Mouse (Mus musculus): Measurements from ENCODE around the gene Tulp2. TPM values are rescaled to one million over a fixed set of nuclear protein-coding genes. Genes with fewer than 3 reads are reported as not detected.

The Tulp2 gene
- polyA plus RNA-seq, 1 experiment from 2014 or later: 0.15 TPM

DNA sequence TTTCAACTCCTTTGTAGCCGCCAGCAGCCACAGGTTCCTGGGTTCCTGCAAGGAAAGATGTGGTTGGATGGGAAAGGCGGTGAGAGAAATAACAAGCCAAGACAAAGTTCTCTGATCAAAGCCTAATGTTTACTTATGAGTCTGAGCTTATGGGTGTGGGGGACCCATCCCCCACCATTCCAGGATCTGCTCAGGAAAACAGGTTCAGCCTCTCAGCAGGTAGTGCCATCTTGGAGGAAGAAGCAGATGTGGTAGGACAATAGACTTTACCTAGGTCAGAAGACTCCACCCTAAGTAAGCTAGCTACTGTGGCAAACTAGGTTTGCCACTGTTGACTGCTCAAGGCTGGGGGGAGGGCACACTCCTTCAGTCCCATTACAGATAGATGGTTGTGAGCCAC is 83.1 kb downstream of the Tulp2 start:
- 74% methylated on average over 2 of the region's 2 CpGs for WGBS
- no peak overlapping the region for H3K9ac ChIP-seq (replicated peaks)

DNA sequence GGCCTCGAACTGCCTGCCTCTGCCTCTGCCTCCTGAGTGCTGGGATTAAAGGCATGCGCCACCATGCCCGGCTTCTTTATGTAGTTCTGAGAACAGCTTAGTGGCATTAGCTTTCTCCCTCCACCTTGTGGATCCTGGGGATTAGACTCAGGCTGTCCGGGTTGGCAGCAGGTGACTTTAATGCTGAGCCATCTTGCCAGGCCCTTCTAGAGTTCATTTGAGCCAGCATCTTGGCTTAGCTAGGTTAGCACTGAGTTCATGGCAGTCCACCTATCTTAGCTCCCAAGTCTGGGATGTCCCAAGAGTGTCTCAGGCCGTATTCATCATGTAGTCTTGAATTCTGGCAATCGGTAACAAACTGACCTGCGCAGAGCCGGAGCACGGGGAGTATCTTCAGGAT is 83.8 kb downstream of the Tulp2 start:
- Histone ChIP-seq H3K9me3 (replicated peaks) (no peaks in the 10 kb centered on the region), H3K27me3 (replicated peaks) (no peaks in the 10 kb centered on the region), H3K4me2 (no peak overlapping the region), H3K9ac (replicated peaks) (no peak overlapping the region), H3K4me1 (peaks cover 27% of the 10 kb centered on the region), H3K27ac (replicated peaks) (no peak overlapping the region), H3K36me3 (no peaks in the 10 kb centered on the region), H3K4me3 (replicated peaks) (no peak overlapping the region)
- 93% methylated on average over 9 of the region's 9 CpGs for WGBS
- no peak for ATAC-seq (ENCODE audit: low FRiP score)

More for the DNA sequence above, 83.1 kb downstream of the Tulp2 start:
- Histone ChIP-seq H3K36me3 (no peaks in the 10 kb centered on the region), H3K4me1 (peaks cover 25% of the 10 kb centered on the region), H3K4me3 (replicated peaks) (no peak overlapping the region), H3K27ac (replicated peaks) (no peak overlapping the region), H3K27me3 (replicated peaks) (no peaks in the 10 kb centered on the region), H3K4me2 (no peak overlapping the region), H3K9me3 (replicated peaks) (no peaks in the 10 kb centered on the region)
- no peak for ATAC-seq (ENCODE audit: low FRiP score)

DNA sequence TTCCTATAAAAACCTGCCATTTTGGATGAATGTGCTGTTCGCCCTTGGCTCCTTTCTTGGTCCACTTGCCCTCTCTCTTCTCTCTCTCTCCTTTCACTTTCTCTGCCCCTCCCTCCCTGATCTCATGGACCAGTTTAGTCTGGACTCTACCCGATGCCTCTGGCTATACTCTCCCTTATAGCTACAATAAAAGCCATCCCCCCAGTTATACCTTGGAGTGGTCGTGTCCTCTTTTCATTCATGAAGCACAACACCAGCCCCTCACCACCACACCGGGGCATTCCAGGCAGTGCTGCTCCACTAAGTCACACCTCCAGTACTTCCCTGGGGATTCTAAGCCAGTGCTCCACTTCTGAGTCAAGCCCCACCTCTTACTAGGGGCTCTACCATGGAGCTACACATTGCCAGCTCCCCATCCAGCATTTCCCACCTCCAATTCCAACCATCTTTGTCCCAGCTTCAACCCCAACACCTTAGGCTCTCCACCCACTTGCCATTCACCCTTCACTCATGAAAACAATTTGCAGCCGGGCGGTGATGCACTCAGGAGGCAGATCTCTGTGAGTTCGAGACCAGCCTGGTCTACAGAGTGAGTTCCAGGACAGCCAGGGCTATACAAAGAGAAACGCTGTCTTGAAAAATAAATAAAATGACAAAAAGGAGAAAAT is 85.6 kb downstream of the Tulp2 start:
- Histone ChIP-seq H3K4me3 (replicated peaks) (no peak overlapping the region), H3K9me3 (replicated peaks) (no peaks in the 10 kb centered on the region), H3K36me3 (no peaks in the 10 kb centered on the region), H3K27me3 (replicated peaks) (no peaks in the 10 kb centered on the region), H3K9ac (replicated peaks) (peak overlapping the region; percentile 50; the same call in 1 of the 2 replicates), H3K4me2 (peak overlapping the region; percentile 85), H3K27ac (replicated peaks) (peak overlapping the region; percentile 88; the same call in 1 of the 2 replicates), H3K4me1 (peaks cover 38% of the 10 kb centered on the region)
- ATAC-seq (ENCODE audit: low FRiP score): no peak
- WGBS: 75% methylated on average over 8 of the region's 8 CpGs

DNA sequence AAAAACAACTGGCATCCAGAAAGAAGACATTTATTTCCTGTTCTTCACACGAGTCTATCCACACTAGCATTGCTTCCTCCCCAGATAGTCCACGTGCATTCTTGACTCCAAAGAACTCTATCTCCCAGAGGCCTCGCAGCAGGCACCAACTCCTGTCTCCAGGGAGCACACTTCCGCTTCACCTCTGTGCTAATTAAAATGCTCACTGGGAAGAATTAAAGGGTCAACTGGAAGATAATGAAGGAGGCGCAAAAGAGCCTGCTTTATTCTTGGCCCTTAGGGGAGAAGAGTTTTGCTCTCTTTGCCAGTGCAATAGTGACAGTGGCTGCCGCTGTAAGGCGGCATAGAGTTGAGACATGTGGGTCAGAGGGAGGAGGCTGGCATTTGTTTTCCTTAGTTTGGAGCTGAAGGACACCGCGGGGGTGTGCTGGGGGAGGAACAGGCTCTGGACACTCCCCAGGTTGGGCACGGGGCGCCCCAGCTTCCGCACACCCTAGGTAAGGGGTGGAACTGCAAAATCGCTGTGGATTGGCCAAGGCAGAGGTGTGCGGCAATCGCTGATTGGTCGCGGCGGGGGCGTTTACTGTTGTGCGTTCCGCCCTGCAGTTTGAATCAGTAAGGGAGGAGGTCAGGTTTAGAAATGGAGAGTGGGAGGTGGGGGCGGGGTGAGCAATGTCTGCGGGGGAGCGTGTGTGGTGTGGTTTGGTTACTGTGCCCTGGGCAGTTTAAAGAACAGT is 86.3 kb downstream of the Tulp2 start:
- WGBS: 1% methylated on average over 24 of the region's 24 CpGs
- peaks cover 39% of the 10 kb centered on the region for H3K4me1 ChIP-seq
- peak overlapping the region; percentile 53 for H3K4me3 ChIP-seq (replicated peaks)
- peak overlapping the region; percentile 85 for H3K4me2 ChIP-seq
- peak; percentile 93 for ATAC-seq (ENCODE audit: low FRiP score)
- peak overlapping the region; percentile 88 for H3K27ac ChIP-seq (replicated peaks)
- no peaks in the 10 kb centered on the region for H3K36me3 ChIP-seq
- H3K9ac ChIP-seq (replicated peaks): peak overlapping the region; percentile 50
- H3K9me3 ChIP-seq (replicated peaks): no peaks in the 10 kb centered on the region
- no peaks in the 10 kb centered on the region for H3K27me3 ChIP-seq (replicated peaks)

DNA sequence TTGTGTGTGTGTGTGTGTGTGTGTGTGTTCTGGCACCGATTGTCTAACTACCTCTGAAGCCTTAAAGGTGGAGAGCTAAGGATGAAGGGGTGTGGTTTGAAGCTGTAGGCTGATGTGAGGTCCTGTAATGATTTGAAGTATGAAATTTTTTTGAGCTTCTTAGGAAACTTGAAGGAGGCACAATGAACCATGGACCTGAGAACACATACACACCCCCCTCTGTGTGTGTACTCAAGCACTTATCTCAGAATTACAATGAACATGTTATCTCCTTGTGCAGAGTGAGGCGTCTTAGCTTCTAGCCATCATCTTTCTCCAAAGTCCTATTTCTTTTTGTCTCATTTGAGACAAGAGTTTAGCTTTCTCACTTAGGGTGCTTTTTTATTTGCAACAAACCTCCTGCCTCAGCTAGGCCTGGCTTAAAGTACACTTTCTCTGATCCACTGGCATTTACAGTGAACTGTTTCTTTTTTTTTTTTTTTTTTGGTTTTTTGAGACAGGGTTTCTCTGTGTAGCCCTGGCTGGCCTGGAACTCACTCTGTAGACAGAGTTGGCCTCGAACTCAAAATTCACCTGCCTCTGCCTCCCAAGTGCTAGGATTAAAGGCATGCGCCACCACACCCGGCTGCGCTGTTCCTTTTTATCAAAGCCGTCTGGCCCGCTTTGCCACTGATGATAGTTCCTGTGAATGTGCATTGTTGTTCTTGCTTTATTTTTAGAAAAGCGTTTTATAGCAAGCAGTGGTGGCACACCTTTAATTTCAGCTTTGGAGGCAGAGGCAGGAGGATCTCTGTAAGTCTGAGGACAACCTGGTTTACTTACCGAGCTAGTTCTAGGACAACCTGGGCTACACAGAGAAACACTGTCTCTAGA is 87.2 kb downstream of the Tulp2 start:
- peak; percentile 25; the same call in 1 of the 2 replicates for ATAC-seq (ENCODE audit: low FRiP score)
- peak overlapping the region; percentile 50 for H3K9ac ChIP-seq (replicated peaks)
- peak overlapping the region; percentile 53 for H3K4me3 ChIP-seq (replicated peaks)
- H3K4me2 ChIP-seq: peak overlapping the region; percentile 85
- peaks cover 39% of the 10 kb centered on the region for H3K4me1 ChIP-seq
- H3K9me3 ChIP-seq (replicated peaks): no peaks in the 10 kb centered on the region
- H3K36me3 ChIP-seq: no peaks in the 10 kb centered on the region
- peak overlapping the region; percentile 88 for H3K27ac ChIP-seq (replicated peaks)
- WGBS: 80% methylated on average over 10 of the region's 10 CpGs
- no peaks in the 10 kb centered on the region for H3K27me3 ChIP-seq (replicated peaks)

DNA sequence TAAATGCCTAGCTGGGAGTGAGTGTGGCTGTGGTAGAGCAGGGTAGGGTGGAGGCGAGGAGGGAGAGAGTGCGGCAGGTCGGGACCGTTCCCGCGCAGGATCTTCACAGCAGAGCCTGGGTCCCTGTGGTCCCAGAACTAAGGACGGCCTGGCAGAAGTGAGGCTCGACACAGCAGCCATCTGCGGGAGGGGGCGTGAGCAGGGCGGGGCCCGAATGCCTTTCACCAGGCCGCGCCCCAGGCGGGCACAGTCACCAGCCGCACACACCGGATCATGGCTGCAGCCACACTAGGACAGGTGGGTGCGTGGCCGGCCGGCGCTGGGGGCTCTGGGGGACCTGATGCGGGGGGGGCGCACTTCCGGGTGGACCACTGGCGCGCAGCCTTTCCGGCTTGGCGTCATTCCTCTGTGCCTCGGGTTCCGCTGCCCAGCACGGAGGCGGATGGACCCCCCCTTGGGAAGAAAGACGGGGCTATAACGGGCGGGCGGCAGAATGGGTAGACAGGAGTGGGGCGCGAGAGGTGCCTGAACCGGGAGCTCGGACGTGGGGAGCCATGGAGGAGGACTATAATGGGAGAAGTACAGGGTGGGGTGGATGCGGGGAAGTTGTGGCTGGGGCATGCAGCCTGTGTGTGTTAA is 88.5 kb downstream of the Tulp2 start, which contains the start of gene Bcat2:
Gene Bcat2 (plus strand): TSS at position 51 of the 639 bp plus-strand sequence.
- peak within 1 kb of the TSS; percentile 81 for H3K4me2 ChIP-seq
- H3K4me1 ChIP-seq: peaks cover 39% of the 10 kb centered on the region
- H3K27ac ChIP-seq (replicated peaks): peak within 1 kb of the TSS; percentile 88
- H3K27me3 ChIP-seq (replicated peaks): no peaks in the 10 kb centered on the region
- no peaks in the 10 kb centered on the region for H3K36me3 ChIP-seq
- under 1% methylated on average over 42 of the region's 42 CpGs for WGBS
- ATAC-seq (ENCODE audit: low FRiP score): peak; percentile 71
- H3K9me3 ChIP-seq (replicated peaks): no peaks in the 10 kb centered on the region
- H3K4me3 ChIP-seq (replicated peaks): peak within 1 kb of the TSS; percentile 71
- H3K9ac ChIP-seq (replicated peaks): peak within 1 kb of the TSS; percentile 88

DNA sequence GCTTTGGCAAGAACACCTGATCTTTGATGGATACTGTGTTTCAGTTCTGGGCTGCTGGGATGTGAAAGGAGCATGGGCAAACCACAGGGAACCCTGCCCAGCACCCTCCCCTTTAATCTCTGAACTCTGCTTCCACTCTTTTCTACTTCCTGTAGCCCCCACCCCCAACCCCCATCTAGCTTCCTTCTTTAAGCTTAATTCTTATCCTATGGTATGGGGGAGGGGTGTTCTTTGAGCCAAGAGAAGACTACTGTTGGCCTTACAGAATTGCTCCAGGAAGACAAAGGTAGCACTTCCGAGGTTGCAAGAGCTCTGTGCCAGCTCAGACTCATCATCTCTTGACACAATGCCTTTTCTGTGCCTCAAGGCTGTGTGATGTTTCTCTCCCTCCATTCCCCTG is 90.3 kb downstream of the Tulp2 start:
- Histone ChIP-seq H3K4me2 (no peak overlapping the region), H3K27ac (replicated peaks) (no peak overlapping the region), H3K9me3 (replicated peaks) (no peaks in the 10 kb centered on the region), H3K9ac (replicated peaks) (no peak overlapping the region), H3K27me3 (replicated peaks) (no peaks in the 10 kb centered on the region), H3K36me3 (peaks cover 12% of the 10 kb centered on the region), H3K4me3 (replicated peaks) (no peak overlapping the region), H3K4me1 (peaks cover 39% of the 10 kb centered on the region)
- ATAC-seq (ENCODE audit: low FRiP score): no peak
- 56% methylated on average over 1 of the region's 1 CpGs for WGBS

Small RNA genes within 50 kb of the gene (microRNA-seq; reads per million reads assigned to microRNA genes)
- gene Gm22133: not detected

Other genes with a start within 250 kb of the Tulp2 start
- 1.7 and 12.4 TPM in 2 replicates for gene Cd37, start 242.8 kb upstream of the Tulp2 start, polyA plus RNA-seq (2015; fragmentation: Nextera tagmentation; extraction: Ambion mirVana)
- 0.67 and 0.78 TPM in 2 replicates for gene Slc6a16, start 240.8 kb upstream of the Tulp2 start, polyA plus RNA-seq (2015; fragmentation: Nextera tagmentation; extraction: Ambion mirVana)
- not detected in 2 replicates for gene Slc6a21, start 204.4 kb upstream of the Tulp2 start, polyA plus RNA-seq (2015; fragmentation: Nextera tagmentation; extraction: Ambion mirVana)
- 9.4 and 12.0 TPM in 2 replicates for gene Trpm4, start 148.1 kb upstream of the Tulp2 start, polyA plus RNA-seq (2015; fragmentation: Nextera tagmentation; extraction: Ambion mirVana)
- gene Hrc, start 146.6 kb upstream of the Tulp2 start, polyA plus RNA-seq (2015; fragmentation: Nextera tagmentation; extraction: Ambion mirVana): 0.75 and 0.79 TPM in 2 replicates
- 27.3 and 29.5 TPM in 2 replicates for gene Ppfia3, start 114.9 kb upstream of the Tulp2 start, polyA plus RNA-seq (2015; fragmentation: Nextera tagmentation; extraction: Ambion mirVana)
- gene Lin7b, start 111.3 kb upstream of the Tulp2 start, polyA plus RNA-seq (2015; fragmentation: Nextera tagmentation; extraction: Ambion mirVana): 48.2 and 58.3 TPM in 2 replicates
- 166 and 190 TPM in 2 replicates for gene Snrnp70, start 86.1 kb upstream of the Tulp2 start, polyA plus RNA-seq (2015; fragmentation: Nextera tagmentation; extraction: Ambion mirVana)
- gene Kcna7, start 76.2 kb upstream of the Tulp2 start, polyA plus RNA-seq (2015; fragmentation: Nextera tagmentation; extraction: Ambion mirVana): 0.08 and 0.09 TPM in 2 replicates
- gene Ntf5, start 68.2 kb upstream of the Tulp2 start, polyA plus RNA-seq (2015; fragmentation: Nextera tagmentation; extraction: Ambion mirVana): 0.91 TPM in 1 of 2 replicates, not detected in the other
- 0.24 TPM in 1 of 2 replicates, not detected in the other for gene Lhb, start 61.1 kb upstream of the Tulp2 start, polyA plus RNA-seq (2015; fragmentation: Nextera tagmentation; extraction: Ambion mirVana)
- 21.7 and 24.0 TPM in 2 replicates for gene Gys1, start 47.0 kb upstream of the Tulp2 start, polyA plus RNA-seq (2015; fragmentation: Nextera tagmentation; extraction: Ambion mirVana)
- gene Ruvbl2, start 43.8 kb upstream of the Tulp2 start, polyA plus RNA-seq (2015; fragmentation: Nextera tagmentation; extraction: Ambion mirVana): 92.7 and 114 TPM in 2 replicates
- gene Ftl1, start 22.0 kb upstream of the Tulp2 start, polyA plus RNA-seq (2015; fragmentation: Nextera tagmentation; extraction: Ambion mirVana): 4,883 and 5,335 TPM in 2 replicates
- 224 and 236 TPM in 2 replicates for gene Bax, start 15.0 kb upstream of the Tulp2 start, polyA plus RNA-seq (2015; fragmentation: Nextera tagmentation; extraction: Ambion mirVana)
- gene Gm45808, start 4.9 kb downstream of the Tulp2 start, polyA plus RNA-seq (2015; fragmentation: Nextera tagmentation; extraction: Ambion mirVana): not detected in 2 replicates
- gene Dhdh, start 6.9 kb downstream of the Tulp2 start, polyA plus RNA-seq (2015; fragmentation: Nextera tagmentation; extraction: Ambion mirVana): 4.2 and 4.8 TPM in 2 replicates
- 140 and 158 TPM in 2 replicates for gene Nucb1, start 28.5 kb downstream of the Tulp2 start, polyA plus RNA-seq (2015; fragmentation: Nextera tagmentation; extraction: Ambion mirVana)
- 17.8 and 18.4 TPM in 2 replicates for gene Ppp1r15a, start 44.4 kb downstream of the Tulp2 start, polyA plus RNA-seq (2015; fragmentation: Nextera tagmentation; extraction: Ambion mirVana)
- 4.3 and 4.7 TPM in 2 replicates for gene Plekha4, start 44.5 kb downstream of the Tulp2 start, polyA plus RNA-seq (2015; fragmentation: Nextera tagmentation; extraction: Ambion mirVana)
- 0.93 TPM in 1 of 2 replicates, not detected in the other for gene Hsd17b14, start 73.0 kb downstream of the Tulp2 start, polyA plus RNA-seq (2015; fragmentation: Nextera tagmentation; extraction: Ambion mirVana)
- gene Bcat2, start 88.3 kb downstream of the Tulp2 start, polyA plus RNA-seq (2015; fragmentation: Nextera tagmentation; extraction: Ambion mirVana): 25.4 and 31.9 TPM in 2 replicates
- gene Fgf21, start 133.6 kb downstream of the Tulp2 start, polyA plus RNA-seq (2015; fragmentation: Nextera tagmentation; extraction: Ambion mirVana): 0.17 and 2.3 TPM in 2 replicates
- 0.69 TPM in 1 of 2 replicates, not detected in the other for gene Fut1, start 135.4 kb downstream of the Tulp2 start, polyA plus RNA-seq (2015; fragmentation: Nextera tagmentation; extraction: Ambion mirVana)
- gene Izumo1, start 139.9 kb downstream of the Tulp2 start, polyA plus RNA-seq (2015; fragmentation: Nextera tagmentation; extraction: Ambion mirVana): 0.14 TPM in 1 of 2 replicates, not detected in the other
- 15.4 and 17.6 TPM in 2 replicates for gene Rasip1, start 145.6 kb downstream of the Tulp2 start, polyA plus RNA-seq (2015; fragmentation: Nextera tagmentation; extraction: Ambion mirVana)
- gene Mamstr, start 158.1 kb downstream of the Tulp2 start, polyA plus RNA-seq (2015; fragmentation: Nextera tagmentation; extraction: Ambion mirVana): 4.5 and 5.6 TPM in 2 replicates
- 0.36 and 2.5 TPM in 2 replicates for gene Fut2, start 184.5 kb downstream of the Tulp2 start, polyA plus RNA-seq (2015; fragmentation: Nextera tagmentation; extraction: Ambion mirVana)
- 1.7 and 1.9 TPM in 2 replicates for gene Ntn5, start 202.1 kb downstream of the Tulp2 start, polyA plus RNA-seq (2015; fragmentation: Nextera tagmentation; extraction: Ambion mirVana)
- 0.47 and 0.77 TPM in 2 replicates for gene Sec1, start 212.5 kb downstream of the Tulp2 start, polyA plus RNA-seq (2015; fragmentation: Nextera tagmentation; extraction: Ambion mirVana)
- gene Car11, start 218.0 kb downstream of the Tulp2 start, polyA plus RNA-seq (2015; fragmentation: Nextera tagmentation; extraction: Ambion mirVana): 57.0 and 71.4 TPM in 2 replicates
- gene Dbp, start 223.2 kb downstream of the Tulp2 start, polyA plus RNA-seq (2015; fragmentation: Nextera tagmentation; extraction: Ambion mirVana): 3.3 and 3.9 TPM in 2 replicates
- gene Rpl18, start 233.6 kb downstream of the Tulp2 start, polyA plus RNA-seq (2015; fragmentation: Nextera tagmentation; extraction: Ambion mirVana): 573 and 682 TPM in 2 replicates
- 23.0 and 25.7 TPM in 2 replicates for gene Sphk2, start 236.1 kb downstream of the Tulp2 start, polyA plus RNA-seq (2015; fragmentation: Nextera tagmentation; extraction: Ambion mirVana)
- 0.50 and 1.5 TPM in 2 replicates for gene Fam83e, start 239.3 kb downstream of the Tulp2 start, polyA plus RNA-seq (2015; fragmentation: Nextera tagmentation; extraction: Ambion mirVana)
- gene Spaca4, start 243.9 kb downstream of the Tulp2 start, polyA plus RNA-seq (2015; fragmentation: Nextera tagmentation; extraction: Ambion mirVana): not detected in 2 replicates

Measured in neural tube, embryonic 15.5 days (tissue).